Mouse (Mus musculus) CD4-positive, CD25-positive, alpha-beta regulatory T cell, adult 2 months (primary cell): ENCODE measurements around the gene Ap4b1.
A peak's percentile ranks its signal among the peaks of the same experiment; 100 is the strongest.

Source experiments
- DNase-seq: peaks from one replicate; pipeline ENCODE4 v3.0.0-alpha.2; 2012; ENCODE audit warnings: low read depth, low spot score

Gene Ap4b1

DNA sequence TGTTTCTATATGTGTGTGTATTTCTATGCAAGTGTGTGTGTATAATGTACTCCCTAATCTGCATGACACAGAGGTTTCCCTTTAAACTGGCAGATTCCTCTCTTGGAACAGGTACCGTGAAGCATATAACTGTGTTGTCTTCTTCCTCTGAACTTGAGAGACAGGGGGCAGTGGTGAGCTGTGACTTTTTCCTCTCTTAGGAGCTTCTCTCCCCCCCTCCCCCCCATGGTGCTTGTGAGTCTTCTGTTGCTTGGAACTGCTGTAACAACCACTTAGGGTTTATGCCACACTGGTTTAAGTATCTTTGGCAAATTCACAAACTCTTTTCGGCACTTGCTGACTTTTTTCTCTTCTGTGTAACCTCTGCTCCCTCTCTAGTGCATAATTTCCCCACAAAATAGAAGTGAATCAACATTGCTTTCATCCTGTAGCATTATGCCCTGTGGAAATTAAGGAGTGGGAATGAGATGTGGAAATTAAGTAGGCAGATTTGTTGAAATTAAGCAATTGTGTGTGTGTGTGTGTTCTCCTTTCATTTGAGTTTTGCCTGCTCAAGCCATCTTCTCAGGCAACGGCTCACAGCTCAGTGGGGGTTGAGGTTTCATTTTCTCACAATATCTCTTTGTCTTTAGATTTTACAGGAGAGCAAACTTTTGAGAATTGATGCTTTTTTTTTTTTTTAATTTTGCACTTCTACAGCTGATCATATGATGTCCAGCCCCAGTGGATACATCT is 43.4 kb downstream of the Ap4b1 start:
- peak; percentile 95 for DNase-seq

GRCm38 (mm10) chr3:103853804-103854203 is 44.5 kb downstream of the Ap4b1 start:
- no peak for DNase-seq

DNA sequence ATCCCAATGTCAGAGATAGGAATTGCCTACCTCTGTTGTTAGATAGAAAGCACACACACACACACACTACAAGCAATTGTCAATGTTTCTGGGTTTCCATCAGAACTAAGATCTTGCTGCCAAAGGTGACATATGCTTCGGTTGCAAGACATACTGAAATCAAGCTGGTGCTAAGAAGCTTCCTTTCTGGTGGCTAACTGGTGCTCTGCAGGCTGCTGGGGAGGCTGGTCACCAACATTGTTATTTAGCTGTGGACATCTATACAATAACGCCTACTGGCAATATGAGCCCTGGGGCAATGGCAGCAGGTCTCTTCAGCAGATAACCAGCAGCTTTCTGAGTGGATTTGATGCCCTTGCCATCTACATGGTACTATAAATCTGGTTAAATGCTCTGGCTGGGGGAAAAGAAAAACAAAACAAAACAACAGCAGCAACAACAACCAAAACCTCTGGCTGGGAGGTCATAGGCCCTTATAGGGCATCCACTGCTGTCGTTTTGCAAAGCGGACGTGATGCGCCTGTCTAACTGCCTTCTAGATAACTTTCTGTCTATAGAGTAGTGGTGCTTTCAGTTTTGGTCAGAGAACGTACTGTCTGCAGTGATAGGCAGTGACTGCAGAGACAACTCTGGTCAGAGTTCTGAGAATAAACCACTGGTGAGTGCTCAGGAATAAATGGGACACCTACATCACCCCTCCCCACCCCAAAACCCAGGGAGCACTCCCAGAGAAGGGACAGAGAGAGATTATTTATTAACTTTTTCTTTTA is 47.9 kb downstream of the Ap4b1 start:
- peak; percentile 84 for DNase-seq

DNA sequence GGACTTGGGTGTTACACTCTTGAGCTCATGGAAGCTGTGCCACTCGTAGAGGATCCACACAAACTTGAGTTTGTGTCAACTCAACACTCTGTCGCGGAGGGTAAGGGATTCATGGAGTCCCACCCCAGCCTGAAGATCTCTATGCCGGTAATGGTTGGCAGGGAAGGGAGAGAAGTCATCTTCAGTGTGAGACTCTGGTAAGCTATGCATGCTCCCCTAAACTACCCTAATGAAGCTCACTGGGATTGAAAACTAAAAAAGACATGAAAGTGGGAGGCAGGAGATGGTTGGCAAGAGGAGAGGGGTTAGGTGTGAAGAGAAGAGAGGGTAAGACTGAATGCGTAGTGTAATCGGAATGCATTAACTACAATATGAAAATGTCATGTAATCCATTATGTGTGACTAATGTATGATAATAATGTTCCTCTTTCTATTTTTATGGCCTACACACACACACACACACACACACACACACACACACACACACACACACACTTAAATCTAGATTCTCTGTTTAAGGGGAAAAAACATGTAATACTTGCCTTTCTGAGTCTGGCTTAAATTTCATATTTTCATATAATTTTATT is 48.8 kb downstream of the Ap4b1 start:
- DNase-seq: peak; percentile 36

- DNase-seq: peak; percentile 70
Measured at GRCm38 (mm10) chr3:103858881-103859801, 49.8 kb downstream of the Ap4b1 start, which contains the start of gene Ptpn22. Ptpn22 (plus strand) TSS chr3:103859795.

DNA sequence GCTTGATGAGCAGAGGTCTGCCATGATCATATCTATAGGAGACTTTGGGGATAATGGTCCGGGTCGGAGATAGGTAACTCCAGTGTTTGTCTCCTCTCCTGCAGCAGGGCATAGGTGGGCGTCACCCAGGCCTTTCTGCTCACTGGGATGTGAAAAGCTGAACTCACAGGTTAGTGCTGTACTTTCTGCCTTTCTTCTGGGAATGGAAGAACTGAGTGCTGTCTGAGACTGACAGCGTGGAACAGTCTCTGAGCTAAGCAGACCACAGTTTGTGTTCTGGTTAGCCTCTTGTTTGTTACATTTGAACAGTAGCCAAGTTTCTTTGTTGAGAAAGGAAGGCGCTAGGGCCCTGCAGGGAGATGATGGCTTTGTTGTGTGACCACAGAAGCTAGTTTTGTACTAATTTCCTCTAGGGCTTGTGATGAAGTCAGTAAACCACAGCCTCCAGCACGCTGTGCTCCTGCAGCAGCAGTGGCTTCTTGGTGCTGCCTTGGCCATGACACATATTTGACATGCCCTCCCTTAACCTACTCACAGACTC is 50.6 kb downstream of the Ap4b1 start:
- DNase-seq: peak; percentile 90

DNA sequence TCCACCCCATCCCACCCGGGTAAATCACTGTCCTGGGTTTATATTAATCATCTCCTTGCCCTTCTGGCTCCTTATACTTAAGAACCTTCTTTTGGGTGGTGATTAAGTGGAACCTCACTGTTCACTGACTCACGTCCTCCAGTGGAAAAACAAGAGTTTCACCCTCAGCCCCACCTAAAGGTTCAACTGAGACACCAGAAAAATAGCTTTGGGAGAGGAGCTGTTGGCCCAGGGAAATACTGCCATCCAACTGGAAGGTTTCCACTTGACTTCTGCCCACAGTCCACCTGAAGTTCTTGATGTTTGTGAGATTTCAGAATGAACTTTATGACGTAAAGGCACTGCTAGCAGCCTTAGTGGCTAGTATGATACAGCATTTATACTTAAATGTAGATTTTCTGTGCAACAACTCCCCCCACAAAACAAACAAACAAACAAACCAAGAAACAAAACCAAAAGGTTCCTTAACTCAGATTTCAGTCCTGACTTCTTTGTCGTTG is 53.5 kb downstream of the Ap4b1 start:
- peak; percentile 53 for DNase-seq

GRCm38 (mm10) chr3:103864200-103864599 is 54.9 kb downstream of the Ap4b1 start:
- DNase-seq: no peak

DNA sequence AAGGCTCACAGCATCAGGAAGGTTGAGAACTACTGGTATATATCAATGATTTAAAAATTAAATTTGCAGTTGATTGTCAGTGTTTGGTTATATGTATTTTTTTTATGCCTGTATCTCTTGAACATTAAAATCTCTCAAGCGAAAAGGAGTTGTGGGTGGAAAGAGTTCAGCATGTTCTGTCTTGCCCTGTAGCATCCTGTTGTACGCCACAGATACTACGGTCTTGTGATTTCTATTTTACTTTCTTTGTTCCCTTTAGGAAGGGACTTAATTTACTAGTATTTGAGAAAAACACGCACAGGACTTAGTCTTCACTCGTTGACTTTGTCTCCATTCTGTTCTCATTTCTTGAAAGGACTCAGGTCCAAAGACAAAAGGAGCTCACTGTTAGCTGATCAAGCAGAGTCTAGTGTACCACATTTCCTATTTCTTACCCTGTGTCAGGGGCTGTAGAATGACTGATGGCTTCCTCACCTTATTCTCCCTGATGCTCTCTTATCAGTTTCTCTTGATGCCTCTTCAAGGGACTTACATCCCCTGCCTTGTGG is 58.2 kb downstream of the Ap4b1 start:
- DNase-seq: peak; percentile 63

GRCm38 (mm10) chr3:103868008-103868407 is 58.7 kb downstream of the Ap4b1 start:
- peak; percentile 78 for DNase-seq
